Mouse (Mus musculus) kidney, postnatal 0 days (tissue): ENCODE measurements around the gene Gch1. TPM values are rescaled to one million over a fixed set of nuclear protein-coding genes. Genes with fewer than 3 reads are reported as not detected.

Source experiments
- ATAC-seq: fragments of 200-750 bp; cut with Nextera tagmentation; replicated peaks from 2 replicates; pipeline ENCODE4 v1.8.0; 2017; ENCODE audit warnings: low read depth, moderate number of reproducible peaks, moderate TSS enrichment, moderate library complexity; ENCODE audit not compliant: low FRiP score
- DNase-seq: peaks from one replicate; pipeline ENCODE4 v3.0.0-alpha.2; 2016; ENCODE audit warnings: low spot score
- H3K27ac ChIP-seq: fragments of 300-500 bp; sonication (generic); 2 replicates; pipeline ENCODE4 v1.5.1; 2014; ENCODE audit warnings: mild to moderate bottlenecking
- H3K27me3 ChIP-seq: fragments of 300-500 bp; sonication (generic); 2 replicates; pipeline ENCODE4 v1.6.1; 2014; ENCODE audit warnings: low read length, mixed read lengths; ENCODE audit not compliant: insufficient read depth
- H3K36me3 ChIP-seq: fragments of 300-500 bp; sonication (generic); 2 replicates; pipeline ENCODE4 v1.6.1; 2014; ENCODE audit warnings: low read length, mixed read lengths; ENCODE audit not compliant: insufficient read depth
- H3K4me1 ChIP-seq: fragments of 300-500 bp; sonication (generic); replicated peaks from 2 replicates; pipeline ENCODE4 v1.6.1; 2014; ENCODE audit warnings: antibody characterized with exemption, low read length, mixed read lengths; ENCODE audit not compliant: insufficient read depth
- H3K4me2 ChIP-seq: fragments of 300-500 bp; sonication (generic); 2 replicates; pipeline ENCODE4 v1.6.1; 2014; ENCODE audit warnings: mild to moderate bottlenecking, low read length, moderate library complexity, mixed read lengths
- H3K4me3 ChIP-seq: fragments of 300-500 bp; sonication (generic); replicated peaks from 2 replicates; pipeline ENCODE4 v1.5.1; 2014; ENCODE audit warnings: low read depth, low read length
- H3K9ac ChIP-seq: fragments of 300-500 bp; sonication (generic); 2 replicates; pipeline ENCODE4 v1.6.1; 2014; ENCODE audit warnings: low read depth, low read length
- H3K9me3 ChIP-seq: fragments of 300-500 bp; sonication (generic); replicated peaks from 2 replicates; pipeline ENCODE4 v1.6.1; 2016; ENCODE audit warnings: low read length, inconsistent platforms, mixed read lengths
- CTCF ChIP-seq: IDR thresholded peaks from 2 replicates; pipeline ENCODE4 v1.5.1; 2016; ENCODE audit warnings: antibody characterized with exemption, low read depth, mild to moderate bottlenecking, moderate library complexity
- WGBS: fragments of 180-500 bp; shearing (Covaris S2); extraction: QIAGEN DNeasy Blood & Tissue Kit; methylation state at CpG from one replicate; pipeline ENCODE4 v1.1.7; 2014; 5-methylcytosine and 5-hydroxymethylcytosine counted together
- polyA plus RNA-seq: library from polyadenylated mRNA; unstranded; fragments of >200 nt; fragmentation: Nextera tagmentation; extraction: Ambion mirVana; gene quantifications from 2 replicates; pipeline ENCODE4 v1.2.1, GENCODE M21; 2015

Gch1 gene
- polyA plus RNA-seq, 1 experiment from 2014 or later: 2.2 TPM

DNA sequence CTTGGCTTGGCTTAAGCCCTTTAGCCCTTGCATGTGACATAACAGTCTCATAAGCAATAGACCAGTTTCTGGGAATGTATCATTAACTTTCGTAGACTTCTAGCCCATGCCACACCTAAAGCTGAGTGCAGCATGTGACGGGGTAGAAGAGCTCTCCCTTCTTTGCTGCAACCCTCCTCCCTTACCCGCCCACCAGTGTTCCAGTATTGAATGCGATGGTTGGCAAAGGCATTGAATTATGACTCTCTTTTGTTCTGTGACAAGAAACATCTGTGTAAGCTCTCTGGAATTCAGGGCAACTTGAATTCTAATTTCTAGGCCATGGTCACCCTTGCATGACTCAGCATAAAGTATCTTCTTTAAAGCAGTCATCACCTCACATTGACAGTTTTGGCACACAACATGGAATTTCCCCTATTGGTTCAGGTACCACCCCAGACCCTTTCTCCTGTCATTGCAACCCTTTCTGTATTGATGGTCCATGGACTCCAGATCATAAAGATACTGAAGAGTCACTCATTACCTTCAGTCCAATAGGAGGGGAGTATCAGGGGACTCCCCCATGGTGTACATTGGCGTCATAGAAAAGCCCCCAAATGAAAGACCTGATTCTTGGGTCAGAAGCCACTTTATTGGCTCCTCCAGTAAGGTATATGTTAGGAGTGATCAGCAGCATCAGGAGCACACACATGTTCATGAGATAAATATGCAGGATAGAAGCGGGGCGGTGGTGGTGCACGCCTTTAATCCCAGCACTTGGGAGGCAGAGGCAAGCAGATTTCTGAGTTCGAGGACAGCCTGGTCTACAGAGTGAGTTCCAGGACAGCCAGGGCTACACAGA lies 29.8 kb upstream of the Gch1 start:
- no peak for TF ChIP-seq CTCF
- ATAC-seq (no peak), DNase-seq (no peak)
- no peaks in the 10 kb centered on the region for H3K4me1 ChIP-seq
- H3K4me2 ChIP-seq: no peak overlapping the region
- no peak overlapping the region for H3K9ac ChIP-seq
- H3K36me3 ChIP-seq: no peaks in the 10 kb centered on the region
- no peak overlapping the region for H3K27ac ChIP-seq
- no peaks in the 10 kb centered on the region for H3K27me3 ChIP-seq
- H3K4me3 ChIP-seq: no peak overlapping the region
- no peaks in the 10 kb centered on the region for H3K9me3 ChIP-seq
- 78% methylated on average over 9 of the region's 9 CpGs for WGBS

DNA sequence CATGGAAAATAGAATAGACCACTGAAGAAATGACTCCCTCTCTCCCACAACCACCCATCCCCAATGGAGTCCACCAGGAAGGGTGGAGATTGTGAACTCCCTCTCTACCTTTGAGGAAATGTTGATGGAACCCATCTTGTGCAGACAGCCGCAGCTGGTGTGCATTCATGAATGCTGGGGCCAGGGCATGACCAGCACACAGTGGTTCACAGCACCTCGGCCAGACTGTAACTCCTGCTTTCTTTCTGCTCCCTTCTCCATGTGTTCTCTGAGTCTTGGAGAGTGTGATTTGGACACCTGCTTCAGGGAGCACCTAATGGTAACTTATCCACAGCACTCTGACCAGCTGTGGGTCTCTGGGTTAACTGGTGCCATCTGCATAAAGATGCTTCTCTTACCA lies 27.3 kb upstream of the Gch1 start:
- Histone ChIP-seq H3K27ac (no peak overlapping the region), H3K27me3 (no peaks in the 10 kb centered on the region), H3K4me3 (no peak overlapping the region), H3K9ac (no peak overlapping the region), H3K4me1 (no peaks in the 10 kb centered on the region), H3K4me2 (no peak overlapping the region), H3K9me3 (no peaks in the 10 kb centered on the region), H3K36me3 (no peaks in the 10 kb centered on the region)
- 89% methylated on average over 2 of the region's 2 CpGs for WGBS
- ATAC-seq (no peak), DNase-seq (no peak)
- TF ChIP-seq CTCF: no peak

DNA sequence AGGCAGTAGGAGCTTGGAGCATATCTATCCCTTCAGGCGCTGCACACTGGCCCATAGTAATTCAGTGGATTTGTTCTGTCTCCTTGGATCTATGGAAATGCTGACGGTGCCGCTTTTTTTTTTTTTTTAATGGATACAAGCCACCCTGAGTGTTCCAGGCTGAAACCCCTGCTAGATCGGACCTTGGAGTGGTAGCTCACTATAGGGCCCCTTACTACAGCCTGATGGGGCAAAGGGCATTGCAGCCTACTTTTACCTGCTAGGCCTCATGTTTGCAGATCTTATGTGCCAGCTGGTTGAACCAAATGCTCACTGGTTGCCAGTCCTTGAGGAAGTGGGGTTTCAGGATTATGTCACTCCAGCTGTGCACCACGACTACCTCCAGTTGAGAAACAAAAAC lies 25.2 kb upstream of the Gch1 start:
- ATAC-seq: no peak
- Histone ChIP-seq H3K27ac (no peak overlapping the region), H3K4me3 (no peak overlapping the region), H3K36me3 (no peaks in the 10 kb centered on the region), H3K4me2 (no peak overlapping the region), H3K9ac (no peak overlapping the region), H3K9me3 (no peaks in the 10 kb centered on the region), H3K4me1 (no peaks in the 10 kb centered on the region), H3K27me3 (no peaks in the 10 kb centered on the region)
- no peak for DNase-seq
- WGBS: 81% methylated on average over 5 of the region's 5 CpGs
- TF ChIP-seq CTCF: no peak

DNA sequence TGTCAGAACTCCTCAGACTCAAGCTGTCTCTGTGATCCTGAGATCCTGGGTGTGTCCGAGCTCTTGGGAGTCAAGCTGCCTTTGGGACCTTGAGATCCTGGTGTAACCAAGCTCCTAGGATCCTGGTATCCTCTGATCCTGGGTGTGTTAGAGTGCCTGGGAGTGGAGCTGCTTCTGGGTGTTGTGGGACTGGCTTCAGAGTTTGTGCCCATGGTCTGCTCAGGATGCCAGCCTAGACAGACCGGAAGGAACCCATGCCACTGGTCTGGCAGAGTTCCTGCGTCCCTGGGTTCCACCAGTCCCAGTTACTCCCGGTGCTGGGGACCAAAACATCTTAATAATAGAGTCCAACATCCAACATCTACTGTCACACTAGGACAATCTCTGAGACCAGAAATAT lies 24.1 kb upstream of the Gch1 start:
- TF ChIP-seq CTCF: no peak
- H3K4me1 ChIP-seq: no peaks in the 10 kb centered on the region
- no peak overlapping the region for H3K27ac ChIP-seq
- H3K4me2 ChIP-seq: no peak overlapping the region
- no peaks in the 10 kb centered on the region for H3K36me3 ChIP-seq
- ATAC-seq (no peak), DNase-seq (no peak)
- no peaks in the 10 kb centered on the region for H3K9me3 ChIP-seq
- H3K9ac ChIP-seq: no peak overlapping the region
- 87% methylated on average over 4 of the region's 4 CpGs for WGBS
- H3K27me3 ChIP-seq: no peaks in the 10 kb centered on the region
- H3K4me3 ChIP-seq: no peak overlapping the region

DNA sequence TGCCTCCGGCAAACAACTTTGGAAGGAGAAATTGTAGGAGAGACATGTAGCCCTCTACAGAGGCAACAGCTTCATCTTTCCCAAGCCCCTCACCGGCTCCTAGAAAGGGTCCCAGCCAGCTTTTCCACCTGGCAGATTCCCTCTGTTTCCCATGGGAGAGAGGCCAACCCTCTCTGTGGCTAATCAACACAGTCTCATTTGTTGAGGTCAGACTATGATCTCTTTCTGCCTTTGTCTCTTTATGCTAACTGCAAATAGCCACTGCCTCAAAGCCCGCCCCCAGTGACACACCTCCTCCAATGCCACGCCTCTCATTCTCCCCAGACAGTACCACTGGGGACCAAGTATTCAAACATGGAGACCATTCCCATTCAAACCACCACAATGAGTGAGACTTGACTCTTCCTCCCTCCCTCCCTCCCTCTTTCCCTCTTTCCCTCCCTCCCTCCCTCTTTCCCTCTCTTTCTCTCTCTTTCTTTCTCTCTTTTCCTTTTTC lies 20.5 kb upstream of the Gch1 start:
- TF ChIP-seq CTCF: no peak
- Histone ChIP-seq H3K9me3 (no peaks in the 10 kb centered on the region), H3K4me2 (no peak overlapping the region), H3K9ac (no peak overlapping the region), H3K4me1 (no peaks in the 10 kb centered on the region), H3K27me3 (no peaks in the 10 kb centered on the region), H3K36me3 (no peaks in the 10 kb centered on the region), H3K27ac (no peak overlapping the region), H3K4me3 (no peak overlapping the region)
- ATAC-seq: no peak
- DNase-seq: no peak
- 87% methylated on average over 4 of the region's 4 CpGs for WGBS

DNA sequence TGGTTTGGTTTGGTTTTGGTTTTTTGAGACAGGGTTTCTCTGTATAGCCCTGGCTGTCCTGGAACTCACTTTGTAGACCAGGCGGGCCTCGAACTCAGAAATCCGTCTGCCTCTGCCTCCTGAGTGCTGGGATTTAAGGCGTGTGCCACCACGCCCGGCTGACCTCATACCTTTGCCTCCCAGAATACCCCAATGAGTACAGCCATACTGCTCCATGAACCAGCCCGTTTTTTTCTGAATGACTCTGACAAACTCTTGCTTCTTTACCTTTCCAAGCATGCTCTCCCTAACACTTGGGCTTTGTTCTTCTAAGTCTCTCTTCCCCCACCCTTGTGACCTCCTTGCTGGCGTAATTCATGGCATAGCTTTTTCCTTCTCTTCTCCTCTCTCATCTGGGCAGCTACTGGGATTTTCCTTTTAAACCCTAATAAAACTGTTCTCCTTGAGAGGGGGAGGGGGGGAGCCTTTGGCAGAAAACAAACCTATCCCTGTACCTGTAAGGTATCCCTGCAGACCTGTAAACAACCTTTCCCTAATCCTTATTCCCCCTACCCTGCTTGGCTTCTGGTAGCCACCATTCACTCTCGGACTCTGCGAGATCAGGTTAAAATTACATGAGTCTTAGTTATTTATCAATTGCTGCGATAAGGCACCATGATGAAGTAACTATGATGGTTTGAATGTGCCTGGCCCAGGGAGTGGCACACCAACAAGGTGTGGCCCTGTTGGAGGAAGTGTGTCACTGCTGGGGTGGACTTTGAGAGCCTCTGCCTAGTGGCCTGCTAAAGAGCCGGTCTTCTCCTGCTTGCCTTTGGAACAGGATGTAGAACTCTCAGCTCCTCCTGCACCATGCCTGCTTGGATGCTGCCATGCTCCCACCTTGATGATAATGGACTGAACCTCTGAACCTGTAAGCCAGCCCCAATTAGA lies 19.6 kb upstream of the Gch1 start:
- WGBS: 88% methylated on average over 12 of the region's 12 CpGs
- no peak for ATAC-seq
- DNase-seq: no peak

More for the DNA sequence above, 19.6 kb upstream of the Gch1 start:
- Histone ChIP-seq H3K4me1 (no peaks in the 10 kb centered on the region), H3K9me3 (no peaks in the 10 kb centered on the region), H3K4me3 (no peak overlapping the region), H3K9ac (no peak overlapping the region), H3K27ac (no peak overlapping the region), H3K27me3 (no peaks in the 10 kb centered on the region), H3K4me2 (no peak overlapping the region), H3K36me3 (no peaks in the 10 kb centered on the region)
- TF ChIP-seq CTCF: no peak
